Mouse (Mus musculus) erythroblast, embryonic 14.5 days (primary cell): Measurements from ENCODE around the gene Sobp.

Experiments used
- GATA1 ChIP-seq: IDR thresholded peaks from 2 replicates; pipeline ENCODE4 v1.6.1; 2012; ENCODE audit warnings: low read length, inconsistent platforms, mixed read lengths
- TAL1 ChIP-seq: IDR thresholded peaks from 3 replicates; pipeline ENCODE4 v1.6.1; 2012; ENCODE audit warnings: low read length, inconsistent platforms, mixed read lengths

- no peak for TF ChIP-seq GATA1
- no peak for TF ChIP-seq TAL1
Measured at GRCm38 (mm10) chr10:42955205-42955604, 219.1 kb downstream of the Sobp start.
